Mouse (Mus musculus) lung, embryonic 16.5 days (tissue): Measurements from ENCODE around the gene Mybpc3. TPM values are rescaled to one million over a fixed set of nuclear protein-coding genes. Genes with fewer than 3 reads are reported as not detected.
A peak's percentile ranks its signal among the peaks of the same experiment; 100 is the strongest.

ENCODE experiments used
- ATAC-seq: fragments of 200-750 bp; cut with Nextera tagmentation; 2 replicates; pipeline ENCODE4 v1.8.0; 2017; ENCODE audit warnings: low read depth, mild to moderate bottlenecking, moderate library complexity
- H3K27ac ChIP-seq: fragments of 300-500 bp; sonication (generic); 2 replicates; pipeline ENCODE4 v1.5.1; 2014; ENCODE audit warnings: mild to moderate bottlenecking, control low read depth, low read length
- H3K27me3 ChIP-seq: fragments of 300-500 bp; sonication (generic); 2 replicates; pipeline ENCODE4 v1.6.1; 2014; ENCODE audit warnings: low read depth, low read length, mixed read lengths; ENCODE audit not compliant: control insufficient read depth, insufficient read depth
- H3K36me3 ChIP-seq: fragments of 300-500 bp; sonication (generic); 2 replicates; pipeline ENCODE4 v1.6.1; 2014; ENCODE audit warnings: low read length; ENCODE audit not compliant: control insufficient read depth, insufficient read depth
- H3K4me1 ChIP-seq: fragments of 300-500 bp; sonication (generic); replicated peaks from 2 replicates; pipeline ENCODE4 v1.6.1; 2014; ENCODE audit warnings: low read length, mixed read lengths; ENCODE audit not compliant: control insufficient read depth, insufficient read depth
- H3K4me2 ChIP-seq: fragments of 300-500 bp; sonication (generic); 2 replicates; pipeline ENCODE4 v1.6.1; 2014; ENCODE audit warnings: low read depth, low read length, control low read depth
- H3K4me3 ChIP-seq: fragments of 300-500 bp; sonication (generic); 2 replicates; pipeline ENCODE4 v1.5.1; 2014; ENCODE audit warnings: mild to moderate bottlenecking, low read length, control low read depth
- H3K9ac ChIP-seq: fragments of 300-500 bp; sonication (generic); 2 replicates; pipeline ENCODE4 v1.6.1; 2014; ENCODE audit warnings: low read length, control low read depth
- H3K9me3 ChIP-seq: fragments of 300-500 bp; sonication (generic); 2 replicates; pipeline ENCODE4 v1.6.1; 2016; ENCODE audit warnings: low read length; ENCODE audit not compliant: control insufficient read depth
- WGBS: fragments of 180-500 bp; shearing (Covaris S2); extraction: QIAGEN DNeasy Blood & Tissue Kit; methylation state at CpG from one replicate; pipeline ENCODE4 v1.1.7; 2014; 5-methylcytosine and 5-hydroxymethylcytosine counted together
- polyA plus RNA-seq: library from polyadenylated mRNA; unstranded; fragments of >200 nt; fragmentation: Nextera tagmentation; extraction: Ambion mirVana; gene quantifications from 2 replicates; pipeline ENCODE4 v1.2.1, GENCODE M21; 2015

The Mybpc3 gene
- polyA plus RNA-seq, 1 experiment from 2014 or later = 18.0 TPM

GRCm38 (mm10) chr2:91182405-91183147, 64.6 kb downstream of the Mybpc3 start:
- Histone ChIP-seq H3K4me3 (peak overlapping the region; percentile 94), H3K4me2 (peak overlapping the region; percentile 82), H3K4me1 (peaks cover 9% of the 10 kb centered on the region), H3K9ac (peak overlapping the region; percentile 72), H3K27me3 (no peaks in the 10 kb centered on the region), H3K36me3 (no peaks in the 10 kb centered on the region; the same call in 1 of the 2 replicates), H3K27ac (peak overlapping the region; percentile 73), H3K9me3 (no peaks in the 10 kb centered on the region)
- WGBS = under 1% methylated on average over 76 of the region's 81 CpGs
- peak; percentile 93 for ATAC-seq

GRCm38 (mm10) chr2:91183148-91183513, 65.2 kb downstream of the Mybpc3 start:
- H3K4me1 ChIP-seq = peaks cover 9% of the 10 kb centered on the region
- H3K4me3 ChIP-seq = peak overlapping the region; percentile 94
- H3K36me3 ChIP-seq = no peaks in the 10 kb centered on the region; the same call in 1 of the 2 replicates
- H3K27ac ChIP-seq = peak overlapping the region; percentile 73
- under 1% methylated on average over 9 of the region's 9 CpGs for WGBS
- peak overlapping the region; percentile 72 for H3K9ac ChIP-seq
- no peaks in the 10 kb centered on the region for H3K9me3 ChIP-seq
- ATAC-seq = peak; percentile 94
- H3K27me3 ChIP-seq = no peaks in the 10 kb centered on the region
- H3K4me2 ChIP-seq = peak overlapping the region; percentile 82

- 59% methylated on average over 15 of the region's 15 CpGs for WGBS
- H3K4me2 ChIP-seq = peak within 1 kb of the TSS; percentile 82
- H3K4me3 ChIP-seq = peak within 1 kb of the TSS; percentile 94
- 0 out of 2 replicates have a peak, but pooled peaks have one; percentile 2 for ATAC-seq
- H3K27ac ChIP-seq = peak within 1 kb of the TSS; percentile 73
- peaks cover 9% of the 10 kb centered on the region for H3K4me1 ChIP-seq
- no peaks in the 10 kb centered on the region for H3K9me3 ChIP-seq
- H3K27me3 ChIP-seq = no peaks in the 10 kb centered on the region
- no peaks in the 10 kb centered on the region; the same call in 1 of the 2 replicates for H3K36me3 ChIP-seq
- peak within 1 kb of the TSS; percentile 72 for H3K9ac ChIP-seq
These were observed 65.9 kb downstream of the Mybpc3 start, which contains the start of gene Madd for GRCm38 (mm10) chr2:91183711-91184405. Gene Madd (minus strand): TSS chr2:91183837.

Other genes with a start within 250 kb of the Mybpc3 start
- gene C1qtnf4, start 232.3 kb upstream of the Mybpc3 start, polyA plus RNA-seq = 2.9 and 3.0 TPM in 2 replicates
- gene Kbtbd4, start 213.4 kb upstream of the Mybpc3 start, polyA plus RNA-seq = 36.5 and 37.0 TPM in 2 replicates
- gene Ndufs3, start 213.3 kb upstream of the Mybpc3 start, polyA plus RNA-seq = 201 and 203 TPM in 2 replicates
- 71.6 and 75.9 TPM in 2 replicates for gene Celf1, start 177.8 kb upstream of the Mybpc3 start, polyA plus RNA-seq
- gene Rapsn, start 82.5 kb upstream of the Mybpc3 start, polyA plus RNA-seq = 2.0 and 2.3 TPM in 2 replicates
- 278 and 298 TPM in 2 replicates for gene Psmc3, start 64.1 kb upstream of the Mybpc3 start, polyA plus RNA-seq
- 39.2 and 44.4 TPM in 2 replicates for gene Slc39a13, start 47.7 kb upstream of the Mybpc3 start, polyA plus RNA-seq
- 6.4 and 8.8 TPM in 2 replicates for gene Spi1, start 35.8 kb upstream of the Mybpc3 start, polyA plus RNA-seq
- gene Madd, start 65.7 kb downstream of the Mybpc3 start, polyA plus RNA-seq = 10.4 and 12.7 TPM in 2 replicates
- gene Nr1h3, start 84.7 kb downstream of the Mybpc3 start, polyA plus RNA-seq = 27.0 and 30.8 TPM in 2 replicates
- gene Acp2, start 84.7 kb downstream of the Mybpc3 start, polyA plus RNA-seq = 32.6 and 33.3 TPM in 2 replicates
- gene Ddb2, start 118.8 kb downstream of the Mybpc3 start, polyA plus RNA-seq = 22.0 and 22.1 TPM in 2 replicates
- 52.8 and 57.4 TPM in 2 replicates for gene Pacsin3, start 137.8 kb downstream of the Mybpc3 start, polyA plus RNA-seq
- 86.0 and 89.8 TPM in 2 replicates for gene Arfgap2, start 146.8 kb downstream of the Mybpc3 start, polyA plus RNA-seq